9 mouse cellular contexts compared by ENCODE assay signal in the genomic region with DNA sequence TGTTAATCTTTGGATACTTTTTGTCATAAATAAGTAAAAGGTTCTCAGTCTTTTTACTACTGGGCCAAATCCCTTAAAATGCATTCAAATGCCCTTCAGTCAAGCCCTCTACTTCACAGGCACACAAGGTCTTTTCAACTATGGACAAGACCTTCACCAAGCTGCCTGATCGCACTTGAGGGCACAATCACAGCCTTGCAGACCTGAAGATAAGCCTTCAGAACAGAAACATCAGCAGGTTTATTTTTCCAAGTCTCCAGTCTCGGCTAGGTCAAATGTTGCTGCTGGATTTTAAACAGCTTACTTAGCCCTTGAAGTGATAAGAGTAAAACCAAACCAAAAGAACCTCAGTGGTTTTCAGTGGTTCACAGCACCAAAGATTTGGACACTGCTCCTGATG. TPM values are rescaled to one million over a fixed set of nuclear protein-coding genes. Genes with fewer than 3 reads are reported as not detected.
DNase-seq lines count a peak whose midpoint lies in the region; ATAC-seq and TF ChIP-seq lines count a peak whose summit lies in the region.
"Had no signal": no experiment of that assay in that cellular context is flagged by ENCODE, and none has a peak within 500 bp of the region (broad histone marks: within the 10 kb centered on the region; RNA-seq: fewer than 3 reads in every experiment).

No protein-coding gene starts in this region.

- 10% methylated on average over 2 of the region's 2 CpGs for WGBS in lung, embryonic 16.5 days
- WGBS in limb, embryonic 11.5 days: 80% methylated on average over 2 of the region's 2 CpGs
- 5% methylated on average over 2 of the region's 2 CpGs for WGBS in olfactory bulb, adult 2 months

- peaks cover 9% of the 10 kb centered on the region for H3K4me1 ChIP-seq in lung, embryonic 16.5 days (replicated peaks; ENCODE audit: control insufficient read depth, insufficient read depth, low read length)
- peaks cover 4% of the 10 kb centered on the region; the same call in 1 of the 2 replicates for H3K4me1 ChIP-seq in limb, embryonic 11.5 days (ENCODE audit: control insufficient read depth, insufficient read depth, low read length)
- no peaks in the 10 kb centered on the region; the same call in 1 of the 2 replicates for H3K4me1 ChIP-seq in olfactory bulb, adult 2 months (ENCODE audit: control insufficient read depth, insufficient read depth, low read length)

- no peak for ATAC-seq in lung, embryonic 16.5 days (ENCODE audit: low read depth)
- no peak for ATAC-seq in limb, embryonic 11.5 days (ENCODE audit: insufficient number of reproducible peaks, low FRiP score, low TSS enrichment, low read depth)

- H3K4me3 ChIP-seq in lung, embryonic 16.5 days (ENCODE audit: low read length): peak overlapping the region; percentile 94
- H3K4me3 ChIP-seq in limb, embryonic 11.5 days (ENCODE audit: low read depth, low read length): peak overlapping the region; percentile 100
- H3K4me3 ChIP-seq in olfactory bulb, adult 2 months (ENCODE audit: insufficient read depth, low read depth, low read length): peak overlapping the region; percentile 28; the same call in 1 of the 2 replicates

- DNase-seq in adrenal gland, adult 2 months: peak; percentile 36
- no peak for DNase-seq in adrenal gland, postnatal 14 days
- no peak for DNase-seq in lung, postnatal 25 days (ENCODE audit: low spot score)
- DNase-seq in limb, embryonic 11.5 days (ENCODE audit: low spot score): no peak
- DNase-seq in layer of hippocampus, postnatal 10 days (ENCODE audit: low spot score in 2 of 2): no peak
- no peak for DNase-seq in c-Kit-positive CD71-positive TER-119-positive erythroid progenitor cells, embryonic 14.5 days (ENCODE audit: low spot score)
- DNase-seq: lung, postnatal 10 days had no signal

- H3K4me2 ChIP-seq in lung, embryonic 16.5 days (ENCODE audit: low read depth, low read length): peak overlapping the region; percentile 91
- H3K4me2 ChIP-seq in limb, embryonic 11.5 days (ENCODE audit: low read depth, severe bottlenecking): peak overlapping the region; percentile 79

- H3K9ac ChIP-seq in lung, embryonic 16.5 days (ENCODE audit: low read length): peak overlapping the region; percentile 100
- H3K9ac ChIP-seq in limb, embryonic 11.5 days (ENCODE audit: low read length): no peak overlapping the region

- H3K36me3 ChIP-seq in lung, embryonic 16.5 days (ENCODE audit: control insufficient read depth, insufficient read depth, low read length): no peaks in the 10 kb centered on the region
- H3K36me3 ChIP-seq in limb, embryonic 11.5 days (ENCODE audit: control insufficient read depth, insufficient read depth, low read length): no peaks in the 10 kb centered on the region; the same call in 1 of the 2 replicates

- H3K27ac ChIP-seq in lung, embryonic 16.5 days (ENCODE audit: low read length): no peak overlapping the region
- no peak overlapping the region for H3K27ac ChIP-seq in limb, embryonic 11.5 days (replicated peaks; ENCODE audit: low read depth, low read length)
- no peak overlapping the region for H3K27ac ChIP-seq in olfactory bulb, adult 2 months (ENCODE audit: insufficient read depth, low read depth, low read length)

- no peak for TF ChIP-seq CTCF in olfactory bulb, adult 2 months (IDR thresholded peaks at IDR 0.05; ENCODE audit: insufficient read depth, low read depth, low read length)

- no peaks in the 10 kb centered on the region for H3K27me3 ChIP-seq in lung, embryonic 16.5 days (ENCODE audit: control insufficient read depth, insufficient read depth, low read depth, low read length)
- no peaks in the 10 kb centered on the region for H3K27me3 ChIP-seq in limb, embryonic 11.5 days (ENCODE audit: control insufficient read depth, insufficient read depth, low read length)

- TF ChIP-seq POLR2A in olfactory bulb, adult 2 months (IDR thresholded peaks at IDR 0.05; ENCODE audit: insufficient read depth, low read depth, low read length): no peak

- no peaks in the 10 kb centered on the region for H3K9me3 ChIP-seq in lung, embryonic 16.5 days (ENCODE audit: control insufficient read depth, low read length)
- no peaks in the 10 kb centered on the region for H3K9me3 ChIP-seq in limb, embryonic 11.5 days (ENCODE audit: control insufficient read depth, low read length)

RNA-seq across cellular contexts. Expression of gene Raf1, which starts 2.1 kb away (rescaled TPM):
- 100 to 1,000 TPM in 1 of 2 experiments, 10 to 100 TPM in 1; 91.7 to 101 TPM for total RNA-seq in adrenal gland, adult 2 months (2021)
- 87.5 and 133 TPM in 2 replicates for polyA plus RNA-seq in adrenal gland, adult 2 months (2012; rRNA removed)
- total RNA-seq in adrenal gland, postnatal 14 days (2021): 97.4 and 101 TPM in 2 replicates
- 80.8 and 86.3 TPM in 2 replicates for polyA plus RNA-seq in lung, embryonic 16.5 days (2015; fragmentation: Nextera tagmentation; extraction: Ambion mirVana)
- 135 and 141 TPM in 2 replicates for polyA plus RNA-seq in limb, embryonic 11.5 days (2014; fragmentation: Nextera tagmentation; extraction: Ambion mirVana)
- not detected in 2 replicates for polyA plus RNA-seq in olfactory bulb, adult 2 months (2012; ENCODE audit: insufficient read depth, insufficient read length, low replicate concordance, missing spikeins)
- total RNA-seq in layer of hippocampus, postnatal 10 days (2021): 100 to 1,000 TPM; 114 to 123 TPM

Comparison
In these comparisons a context has a peak if more than half of its experiments do, and no peak if none do; other contexts are left out.
1. H3K4me3 ChIP-seq: peak in every context shown above with its lines; median percentile 100 in limb, embryonic 11.5 days; 94 in lung, embryonic 16.5 days; 28 in olfactory bulb, adult 2 months.